34 mouse cellular contexts compared by ENCODE assay signal in genomic region chr8:12536306-12536705, GRCm38 (mm10). TPM values are rescaled to one million over a fixed set of nuclear protein-coding genes. Genes with fewer than 3 reads are reported as not detected.
DNase-seq lines count a peak whose midpoint lies in the region; ATAC-seq and TF ChIP-seq lines count a peak whose summit lies in the region.
"Had no signal": no experiment of that assay in that cellular context is flagged by ENCODE, and none has a peak within 500 bp of the region (broad histone marks: within the 10 kb centered on the region; RNA-seq: fewer than 3 reads in every experiment).

No protein-coding gene starts in this region.

- no peak for TF ChIP-seq POLR2A in ES-Bruce4 (IDR thresholded peaks at IDR 0.05; ENCODE audit: insufficient read depth, low read length)

- H3K9ac ChIP-seq in ES-Bruce4 (ENCODE audit: low read depth, poor library complexity, severe bottlenecking): peak overlapping the region; percentile 23
- no peak overlapping the region for H3K9ac ChIP-seq in midbrain, postnatal 0 days (replicated peaks; ENCODE audit: low read length, poor library complexity, severe bottlenecking)
- H3K9ac ChIP-seq: embryonic facial prominence, embryonic 13.5 days; forebrain, postnatal 0 days; heart, embryonic 12.5 days; hindbrain, embryonic 14.5 days; liver, embryonic 14.5 days; neural tube, embryonic 15.5 days had no signal

- H3K36me3 ChIP-seq in E14TG2a.4 (ENCODE audit: insufficient read depth, low read length) (peaks cover 16% of the 10 kb centered on the region), ES-Bruce4 (ENCODE audit: control insufficient read depth, insufficient read depth, low read length, poor library complexity, severe bottlenecking) (no peaks in the 10 kb centered on the region)
- H3K36me3 ChIP-seq in midbrain, postnatal 0 days (ENCODE audit: insufficient read depth, low read length): no peaks in the 10 kb centered on the region
- H3K36me3 ChIP-seq: embryonic facial prominence, embryonic 13.5 days; heart, embryonic 12.5 days; neural tube, embryonic 15.5 days had no signal

- TF ChIP-seq CTCF in E14TG2a.4 (conservative IDR thresholded peaks at IDR 0.05; ENCODE audit: low read length): no peak
- no peak for TF ChIP-seq CTCF in ES-Bruce4 (IDR thresholded peaks at IDR 0.05; ENCODE audit: low read depth, low read length)
- no peak for TF ChIP-seq CTCF in midbrain, postnatal 0 days (IDR thresholded peaks at IDR 0.05)

- 62% methylated on average over 7 of the region's 7 CpGs for WGBS in midbrain, postnatal 0 days

- peak; percentile 21 for DNase-seq in left cerebral cortex, postnatal 4 days
- no peak for DNase-seq in left cerebral cortex, postnatal 25 days (ENCODE audit: low spot score in 2 of 2)
- DNase-seq in midbrain, postnatal 0 days (ENCODE audit: low spot score): no peak
- DNase-seq in kidney, postnatal 4 days: no peak
- DNase-seq: adrenal gland, adult 2 months; adrenal gland, postnatal 36 days; B cell, adult 2 months; cerebellum, adult 2 months; heart, adult 2 months; kidney, adult 2 months; layer of hippocampus, postnatal 36 days; liver; lung, adult 2 months had no signal

- TF ChIP-seq EP300 in ES-Bruce4 (IDR thresholded peaks at IDR 0.05; ENCODE audit: insufficient read depth, low read depth, low read length): no peak

- no peaks in the 10 kb centered on the region for H3K9me3 ChIP-seq in E14TG2a.4 (ENCODE audit: low read length)
- no peaks in the 10 kb centered on the region for H3K9me3 ChIP-seq in ES-Bruce4 (replicated peaks; ENCODE audit: control insufficient read depth, insufficient read depth, low read length, poor library complexity, severe bottlenecking)
- no peaks in the 10 kb centered on the region for H3K9me3 ChIP-seq in midbrain, postnatal 0 days (ENCODE audit: low read length)
- H3K9me3 ChIP-seq: embryonic facial prominence, embryonic 13.5 days; neural tube, embryonic 15.5 days had no signal

- H3K27ac ChIP-seq in ES-Bruce4 (ENCODE audit: insufficient read depth, low read length): no peak overlapping the region
- H3K27ac ChIP-seq in midbrain, postnatal 0 days (ENCODE audit: low read depth, low read length): no peak overlapping the region
- H3K27ac ChIP-seq: embryonic facial prominence, embryonic 13.5 days; heart, adult 2 months; hindbrain, embryonic 14.5 days; kidney, postnatal 0 days; liver, embryonic 14.5 days; macrophage; neural tube, embryonic 15.5 days had no signal

- no peak overlapping the region for H3K4me2 ChIP-seq in midbrain, postnatal 0 days (ENCODE audit: low read depth, low read length, poor library complexity, severe bottlenecking)
- H3K4me2 ChIP-seq: embryonic facial prominence, embryonic 13.5 days; heart, embryonic 12.5 days; hindbrain, embryonic 14.5 days; neural tube, embryonic 15.5 days had no signal

- H3K4me1 ChIP-seq in E14TG2a.4 (replicated peaks; ENCODE audit: low read depth, low read length): peaks cover 32% of the 10 kb centered on the region
- H3K4me1 ChIP-seq in ES-Bruce4 (ENCODE audit: control insufficient read depth, insufficient read depth, low read length): no peaks in the 10 kb centered on the region
- H3K4me1 ChIP-seq in midbrain, postnatal 0 days (ENCODE audit: insufficient read depth, low read length): no peaks in the 10 kb centered on the region
- H3K4me1 ChIP-seq: embryonic facial prominence, embryonic 13.5 days; heart, embryonic 12.5 days; neural tube, embryonic 15.5 days had no signal

- peak overlapping the region; percentile 64 for H3K4me3 ChIP-seq in E14TG2a.4 (replicated peaks; ENCODE audit: low read length)
- peak overlapping the region; percentile 18; the same call in 1 of the 2 replicates for H3K4me3 ChIP-seq in ES-Bruce4 (ENCODE audit: low read depth, low read length)
- no peak overlapping the region for H3K4me3 ChIP-seq in midbrain, postnatal 0 days (ENCODE audit: low read depth, low read length)
- H3K4me3 ChIP-seq: embryonic facial prominence, embryonic 13.5 days; heart, adult 2 months; heart, embryonic 12.5 days; neural tube, embryonic 15.5 days had no signal

- 0 out of 2 replicates have a peak, but pooled peaks have one; percentile 41 for ATAC-seq in midbrain, postnatal 0 days (ENCODE audit: low FRiP score)
- ATAC-seq: forebrain, postnatal 0 days; inflammation-experienced regulatory T-cells, adult 6 months had no signal

- H3K27me3 ChIP-seq in E14TG2a.4 (ENCODE audit: insufficient read depth, low read length) (no peaks in the 10 kb centered on the region), ES-Bruce4 (ENCODE audit: control insufficient read depth, insufficient read depth, low read length, poor library complexity, severe bottlenecking) (no peaks in the 10 kb centered on the region)
- 0 out of 2 replicates have a peak, but pooled peaks cover 2% of the 10 kb centered on the region for H3K27me3 ChIP-seq in midbrain, postnatal 0 days (ENCODE audit: insufficient read depth, low read length)

- intact Hi-C loops in left cerebral cortex, postnatal 4 days (cut with DNase I): no loop called here
- intact Hi-C loops in left cerebral cortex, postnatal 25 days (cut with DNase I): no loop called here

RNA-seq across cellular contexts. Expression of gene Spaca7, which starts 36.5 kb away (rescaled TPM):
- total RNA-seq in left cerebral cortex, postnatal 4 days (2021): not detected
- not detected for total RNA-seq in left cerebral cortex, postnatal 25 days (2021)
- not detected in 2 replicates for polyA plus RNA-seq in ES-Bruce4 (2011; ENCODE audit: insufficient read depth, insufficient read length, low read depth, missing spikeins)
- total RNA-seq in midbrain, postnatal 0 days (2014; rRNA removed): not detected in 2 replicates
- polyA plus RNA-seq in midbrain, postnatal 0 days (2015; fragmentation: Nextera tagmentation; extraction: Ambion mirVana): not detected in 2 replicates
- total RNA-seq: adrenal gland, adult 2 months; adrenal gland, postnatal 36 days; common myeloid progenitor, adult 5-6 weeks; forebrain, postnatal 0 days; gastrocnemius, adult 8-10 months; gastrocnemius, postnatal 4 days; heart, adult 2 months; heart, postnatal 4 days; layer of hippocampus, postnatal 36 days; megakaryocyte-erythroid progenitor cell, adult 5-6 weeks had no signal
- polyA plus RNA-seq: adrenal gland, adult 2 months; cerebellum, adult 2 months; embryonic facial prominence, embryonic 13.5 days; forebrain, embryonic 11.5 days; forebrain, postnatal 0 days; heart, adult 2 months; heart, embryonic 12.5 days; heart, postnatal 0 days; hindbrain, embryonic 14.5 days; inflammation-experienced regulatory T-cells, adult 6 months; large intestine, adult 2 months; limb, embryonic 11.5 days; liver, embryonic 14.5 days; lung, adult 2 months; macrophage; neural tube, embryonic 15.5 days; stomach, embryonic 14.5 days had no signal
